Mouse (Mus musculus) kidney, embryonic 14.5 days (tissue): ENCODE measurements around the gene Gle1. TPM values are rescaled to one million over a fixed set of nuclear protein-coding genes. Genes with fewer than 3 reads are reported as not detected.
"Not testable (repeated sequence)": the region's sequence is repeated elsewhere in the genome, so short reads cannot be mapped to it uniquely, and the experiment has no call there.

ENCODE experiments used
- ATAC-seq: fragments of 200-750 bp; cut with Nextera tagmentation; 2 replicates; pipeline ENCODE4 v1.8.0; 2017; ENCODE audit warnings: moderate number of reproducible peaks, mild to moderate bottlenecking, moderate TSS enrichment, moderate library complexity; ENCODE audit not compliant: low FRiP score, low TSS enrichment
- H3K27ac ChIP-seq: fragments of 300-500 bp; sonication (generic); 2 replicates; pipeline ENCODE4 v1.5.1; 2014; ENCODE audit warnings: low read depth, mild to moderate bottlenecking, low read length, moderate library complexity, mixed read lengths
- H3K27me3 ChIP-seq: fragments of 300-500 bp; sonication (generic); 2 replicates; pipeline ENCODE4 v1.6.1; 2014; ENCODE audit warnings: mild to moderate bottlenecking, low read length; ENCODE audit not compliant: control insufficient read depth, insufficient read depth
- H3K36me3 ChIP-seq: fragments of 300-500 bp; sonication (generic); 2 replicates; pipeline ENCODE4 v1.6.1; 2014; ENCODE audit warnings: low read length, mixed read lengths; ENCODE audit not compliant: control insufficient read depth, insufficient read depth
- H3K4me1 ChIP-seq: fragments of 300-500 bp; sonication (generic); 2 replicates; pipeline ENCODE4 v1.6.1; 2014; ENCODE audit warnings: low read length, mixed read lengths; ENCODE audit not compliant: control insufficient read depth, insufficient read depth
- H3K4me2 ChIP-seq: fragments of 300-500 bp; sonication (generic); replicated peaks from 2 replicates; pipeline ENCODE4 v1.6.1; 2014; ENCODE audit warnings: low read depth, mild to moderate bottlenecking, low read length
- H3K4me3 ChIP-seq: fragments of 300-500 bp; sonication (generic); 2 replicates; pipeline ENCODE4 v1.5.1; 2014; ENCODE audit warnings: mild to moderate bottlenecking, low read length
- H3K9ac ChIP-seq: fragments of 300-500 bp; sonication (generic); 2 replicates; pipeline ENCODE4 v1.6.1; 2014; ENCODE audit warnings: low read depth, mild to moderate bottlenecking, low read length, moderate library complexity
- H3K9me3 ChIP-seq: fragments of 300-500 bp; sonication (generic); 2 replicates; pipeline ENCODE4 v1.6.1; 2016; ENCODE audit warnings: low read length; ENCODE audit not compliant: control insufficient read depth
- WGBS: fragments of 180-500 bp; shearing (Covaris S2); extraction: QIAGEN DNeasy Blood & Tissue Kit; methylation state at CpG from one replicate; pipeline ENCODE4 v1.1.7; 2014; 5-methylcytosine and 5-hydroxymethylcytosine counted together
- polyA plus RNA-seq: library from polyadenylated mRNA; unstranded; fragments of >200 nt; fragmentation: Nextera tagmentation; extraction: Ambion mirVana; gene quantifications from 2 replicates; pipeline ENCODE4 v1.2.1, GENCODE M21; 2014

Gene Gle1
- polyA plus RNA-seq, 1 experiment from 2014 or later, result 57.9 TPM

- Histone ChIP-seq H3K4me3 (no peak overlapping the region), H3K4me1 (no peaks in the 10 kb centered on the region), H3K36me3 (peaks cover 99% of the 10 kb centered on the region), H3K9me3 (no peaks in the 10 kb centered on the region), H3K9ac (no peak overlapping the region), H3K4me2 (no peak overlapping the region), H3K27ac (no peak overlapping the region), H3K27me3 (no peaks in the 10 kb centered on the region)
- ATAC-seq, result no peak
- 92% methylated on average over 10 of the region's 10 CpGs for WGBS
These were observed 33.0 kb upstream of the Gle1 start for GRCm38 (mm10) chr2:29902194-29902593.

GRCm38 (mm10) chr2:29908171-29908570 lies 27.1 kb upstream of the Gle1 start:
- not testable (repeated sequence) for H3K9me3 ChIP-seq, H3K4me1 ChIP-seq, H3K4me3 ChIP-seq, H3K27ac ChIP-seq, H3K27me3 ChIP-seq, H3K4me2 ChIP-seq, H3K9ac ChIP-seq, ATAC-seq
- peaks cover 82% of the 10 kb centered on the region for H3K36me3 ChIP-seq
- 82% methylated on average over 2 of the region's 2 CpGs for WGBS

- WGBS, result 85% methylated on average over 2 of the region's 2 CpGs
- ATAC-seq, result no peak
- H3K36me3 ChIP-seq, result peaks cover 82% of the 10 kb centered on the region
- H3K4me2 ChIP-seq, result no peak overlapping the region
- no peak overlapping the region for H3K9ac ChIP-seq
- no peaks in the 10 kb centered on the region for H3K9me3 ChIP-seq
- H3K4me3 ChIP-seq, result no peak overlapping the region
- no peaks in the 10 kb centered on the region for H3K4me1 ChIP-seq
- no peaks in the 10 kb centered on the region for H3K27me3 ChIP-seq
- no peak overlapping the region for H3K27ac ChIP-seq
These were observed 25.2 kb upstream of the Gle1 start for GRCm38 (mm10) chr2:29910042-29910441.

- 92% methylated on average over 11 of the region's 11 CpGs for WGBS
- Histone ChIP-seq H3K4me2 (no peak overlapping the region), H3K4me3 (no peak overlapping the region), H3K27ac (no peak overlapping the region), H3K36me3 (peaks cover 84% of the 10 kb centered on the region), H3K4me1 (no peaks in the 10 kb centered on the region), H3K27me3 (no peaks in the 10 kb centered on the region), H3K9me3 (no peaks in the 10 kb centered on the region), H3K9ac (no peak overlapping the region)
- no peak for ATAC-seq
These were observed 17.6 kb upstream of the Gle1 start for GRCm38 (mm10) chr2:29917621-29918020.

- H3K9me3 ChIP-seq, result no peaks in the 10 kb centered on the region
- no peak overlapping the region for H3K27ac ChIP-seq
- WGBS, result 35% methylated on average over 11 of the region's 11 CpGs
- H3K36me3 ChIP-seq, result peaks cover 87% of the 10 kb centered on the region
- H3K4me2 ChIP-seq, result no peak overlapping the region
- no peak overlapping the region for H3K9ac ChIP-seq
- ATAC-seq, result no peak
- no peak overlapping the region for H3K4me3 ChIP-seq
- no peaks in the 10 kb centered on the region for H3K4me1 ChIP-seq
- no peaks in the 10 kb centered on the region for H3K27me3 ChIP-seq
These were observed 13.2 kb upstream of the Gle1 start for GRCm38 (mm10) chr2:29922011-29922410.

- H3K27ac ChIP-seq, result no peak overlapping the region
- ATAC-seq, result no peak
These were observed 8.7 kb upstream of the Gle1 start for GRCm38 (mm10) chr2:29926542-29926941.

GRCm38 (mm10) chr2:29930506-29930905 lies 4.7 kb upstream of the Gle1 start:
- no peak overlapping the region for H3K9ac ChIP-seq
- no peak overlapping the region for H3K27ac ChIP-seq
- H3K4me2 ChIP-seq, result no peak overlapping the region
- H3K4me1 ChIP-seq, result no peaks in the 10 kb centered on the region
- H3K27me3 ChIP-seq, result no peaks in the 10 kb centered on the region
- WGBS, result 90% methylated on average over 10 of the region's 10 CpGs
- ATAC-seq, result no peak
- no peaks in the 10 kb centered on the region for H3K9me3 ChIP-seq
- peaks cover 56% of the 10 kb centered on the region for H3K36me3 ChIP-seq
- H3K4me3 ChIP-seq, result no peak overlapping the region

More at GRCm38 (mm10) chr2:29926542-29926941, 8.7 kb upstream of the Gle1 start:
- H3K4me3 ChIP-seq, result no peak overlapping the region
- no peaks in the 10 kb centered on the region for H3K4me1 ChIP-seq
- H3K9me3 ChIP-seq, result no peaks in the 10 kb centered on the region
- 89% methylated on average over 5 of the region's 5 CpGs for WGBS
- peaks cover 94% of the 10 kb centered on the region for H3K36me3 ChIP-seq
- no peaks in the 10 kb centered on the region for H3K27me3 ChIP-seq
- H3K9ac ChIP-seq, result no peak overlapping the region
- H3K4me2 ChIP-seq, result no peak overlapping the region

GRCm38 (mm10) chr2:29931194-29931593 lies 4.0 kb upstream of the Gle1 start:
- no peaks in the 10 kb centered on the region for H3K9me3 ChIP-seq
- no peak overlapping the region for H3K4me3 ChIP-seq
- H3K9ac ChIP-seq, result no peak overlapping the region
- no peak overlapping the region for H3K4me2 ChIP-seq
- H3K27ac ChIP-seq, result no peak overlapping the region
- no peaks in the 10 kb centered on the region for H3K27me3 ChIP-seq
- whole genome bisulfite sequencing, result 89% methylated on average over 6 of the region's 6 CpGs
- no peak for ATAC-seq
- H3K36me3 ChIP-seq, result peaks cover 49% of the 10 kb centered on the region
- peaks cover 6% of the 10 kb centered on the region for H3K4me1 ChIP-seq

GRCm38 (mm10) chr2:29940073-29940472 lies 4.8 kb downstream of the Gle1 start:
- no peak for ATAC-seq
- Histone ChIP-seq H3K36me3 (peaks cover 62% of the 10 kb centered on the region), H3K4me1 (peaks cover 6% of the 10 kb centered on the region)

More at GRCm38 (mm10) chr2:29940073-29940472, 4.8 kb downstream of the Gle1 start:
- 95% methylated on average over 9 of the region's 9 CpGs for WGBS
- no peaks in the 10 kb centered on the region for H3K9me3 ChIP-seq
- H3K4me3 ChIP-seq, result no peak overlapping the region
- no peak overlapping the region for H3K27ac ChIP-seq
- no peak overlapping the region for H3K9ac ChIP-seq
- H3K4me2 ChIP-seq, result no peak overlapping the region
- no peaks in the 10 kb centered on the region for H3K27me3 ChIP-seq
